Mouse (Mus musculus) kidney, embryonic 16.5 days (tissue): ENCODE measurements at regions not wholly inside any gene's neighbourhood (a gene's known extent, or its start where the extent isn't known, plus 50 kb on each side); places are given as distances from the start of the nearest gene placed in this dataset.
"Not testable (repeated sequence)": the region's sequence is repeated elsewhere in the genome, so short reads cannot be mapped to it uniquely, and the experiment has no call there.

ENCODE experiments used
- ATAC-seq: fragments of 200-750 bp; cut with Nextera tagmentation; 2 replicates; pipeline ENCODE4 v1.8.0; 2017; ENCODE audit warnings: moderate TSS enrichment; ENCODE audit not compliant: low FRiP score, low TSS enrichment
- H3K27ac ChIP-seq: fragments of 300-500 bp; sonication (generic); 2 replicates; pipeline ENCODE4 v1.5.1; 2014; ENCODE audit warnings: low read length
- H3K27me3 ChIP-seq: fragments of 300-500 bp; sonication (generic); 2 replicates; pipeline ENCODE4 v1.6.1; 2014; ENCODE audit warnings: low read length, control low read depth, mixed read lengths; ENCODE audit not compliant: insufficient read depth
- H3K36me3 ChIP-seq: fragments of 300-500 bp; sonication (generic); 2 replicates; pipeline ENCODE4 v1.6.1; 2014; ENCODE audit warnings: low read length, control low read depth, mixed read lengths; ENCODE audit not compliant: insufficient read depth
- H3K4me1 ChIP-seq: fragments of 300-500 bp; sonication (generic); 2 replicates; pipeline ENCODE4 v1.6.1; 2014; ENCODE audit warnings: low read length, control low read depth, mixed read lengths; ENCODE audit not compliant: insufficient read depth
- H3K4me2 ChIP-seq: fragments of 300-500 bp; sonication (generic); replicated peaks from 2 replicates; pipeline ENCODE4 v1.6.1; 2014; ENCODE audit warnings: low read depth, low read length
- H3K4me3 ChIP-seq: fragments of 300-500 bp; sonication (generic); 2 replicates; pipeline ENCODE4 v1.5.1; 2014; ENCODE audit warnings: mild to moderate bottlenecking, low read length
- H3K9ac ChIP-seq: fragments of 300-500 bp; sonication (generic); replicated peaks from 2 replicates; pipeline ENCODE4 v1.6.1; 2014; ENCODE audit warnings: low read length
- H3K9me3 ChIP-seq: fragments of 300-500 bp; sonication (generic); 2 replicates; pipeline ENCODE4 v1.6.1; 2016; ENCODE audit warnings: low read length, control low read depth
- WGBS: fragments of 180-500 bp; shearing (Covaris S2); extraction: QIAGEN DNeasy Blood & Tissue Kit; methylation state at CpG from one replicate; pipeline ENCODE4 v1.1.7; 2014; 5-methylcytosine and 5-hydroxymethylcytosine counted together

GRCm38 (mm10) chr13:72303126-72303760, 325.4 kb upstream of the Irx2 start:
- ATAC-seq = no peak

GRCm38 (mm10) chr13:72324041-72324690, 304.5 kb upstream of the Irx2 start:
- WGBS = 74% methylated on average over 10 of the region's 10 CpGs
- Histone ChIP-seq H3K4me1 (no peaks in the 10 kb centered on the region), H3K27ac (no peak overlapping the region), H3K4me3 (no peak overlapping the region), H3K4me2 (no peak overlapping the region), H3K27me3 (no peaks in the 10 kb centered on the region), H3K9ac (no peak overlapping the region), H3K9me3 (no peaks in the 10 kb centered on the region), H3K36me3 (no peaks in the 10 kb centered on the region)
- no peak for ATAC-seq

More at GRCm38 (mm10) chr13:72303126-72303760, 325.4 kb upstream of the Irx2 start:
- WGBS = 80% methylated on average over 15 of the region's 15 CpGs
- Histone ChIP-seq H3K27ac (no peak overlapping the region), H3K27me3 (peaks cover 7% of the 10 kb centered on the region), H3K9ac (no peak overlapping the region), H3K4me3 (no peak overlapping the region), H3K4me2 (no peak overlapping the region), H3K4me1 (no peaks in the 10 kb centered on the region), H3K9me3 (no peaks in the 10 kb centered on the region), H3K36me3 (no peaks in the 10 kb centered on the region)

- not testable (repeated sequence) for H3K4me3 ChIP-seq, H3K27me3 ChIP-seq, ATAC-seq, H3K4me2 ChIP-seq, H3K9ac ChIP-seq, H3K9me3 ChIP-seq, H3K27ac ChIP-seq, H3K4me1 ChIP-seq, H3K36me3 ChIP-seq
- 78% methylated on average over 1 of the region's 1 CpGs for WGBS
Observed at GRCm38 (mm10) chr13:72326201-72326600, 302.4 kb upstream of the Irx2 start.

GRCm38 (mm10) chr13:72345647-72346133, 282.9 kb upstream of the Irx2 start:
- ATAC-seq = no peak
- Histone ChIP-seq H3K4me3 (no peak overlapping the region), H3K27me3 (peaks cover 2% of the 10 kb centered on the region; the same call in 1 of the 2 replicates), H3K9ac (no peak overlapping the region), H3K27ac (no peak overlapping the region), H3K36me3 (no peaks in the 10 kb centered on the region), H3K4me2 (no peak overlapping the region), H3K9me3 (no peaks in the 10 kb centered on the region), H3K4me1 (no peaks in the 10 kb centered on the region)
- 17% methylated on average over 6 of the region's 6 CpGs for WGBS

- peaks cover 2% of the 10 kb centered on the region; the same call in 1 of the 2 replicates for H3K27me3 ChIP-seq
- no peak overlapping the region for H3K4me3 ChIP-seq
- no peak overlapping the region for H3K9ac ChIP-seq
- 24% methylated on average over 21 of the region's 21 CpGs for WGBS
- no peak overlapping the region for H3K4me2 ChIP-seq
- H3K36me3 ChIP-seq = no peaks in the 10 kb centered on the region
- ATAC-seq = no peak
- no peaks in the 10 kb centered on the region for H3K4me1 ChIP-seq
- no peak overlapping the region for H3K27ac ChIP-seq
- H3K9me3 ChIP-seq = no peaks in the 10 kb centered on the region
Observed at GRCm38 (mm10) chr13:72346207-72346943, 282.2 kb upstream of the Irx2 start.

GRCm38 (mm10) chr13:72346944-72347586, 281.6 kb upstream of the Irx2 start:
- Histone ChIP-seq H3K4me3 (no peak overlapping the region), H3K9ac (no peak overlapping the region)
- WGBS = 58% methylated on average over 14 of the region's 14 CpGs

GRCm38 (mm10) chr13:72352641-72353181, 275.9 kb upstream of the Irx2 start:
- no peaks in the 10 kb centered on the region for H3K4me1 ChIP-seq
- H3K27me3 ChIP-seq = peaks cover 2% of the 10 kb centered on the region; the same call in 1 of the 2 replicates
- no peak overlapping the region for H3K9ac ChIP-seq
- no peak overlapping the region for H3K4me3 ChIP-seq
- ATAC-seq = no peak
- no peak overlapping the region for H3K4me2 ChIP-seq
- H3K9me3 ChIP-seq = no peaks in the 10 kb centered on the region
- 50% methylated on average over 18 of the region's 18 CpGs for WGBS
- H3K36me3 ChIP-seq = no peaks in the 10 kb centered on the region
- no peak overlapping the region for H3K27ac ChIP-seq

More at GRCm38 (mm10) chr13:72346944-72347586, 281.6 kb upstream of the Irx2 start:
- no peak for ATAC-seq
- peaks cover 2% of the 10 kb centered on the region; the same call in 1 of the 2 replicates for H3K27me3 ChIP-seq
- H3K36me3 ChIP-seq = no peaks in the 10 kb centered on the region
- no peaks in the 10 kb centered on the region for H3K9me3 ChIP-seq
- H3K4me2 ChIP-seq = no peak overlapping the region
- no peak overlapping the region for H3K27ac ChIP-seq
- no peaks in the 10 kb centered on the region for H3K4me1 ChIP-seq

GRCm38 (mm10) chr13:72355297-72355696, 273.3 kb upstream of the Irx2 start:
- 81% methylated on average over 1 of the region's 1 CpGs for WGBS
- Histone ChIP-seq H3K4me2 (no peak overlapping the region), H3K4me3 (no peak overlapping the region), H3K36me3 (no peaks in the 10 kb centered on the region), H3K9me3 (no peaks in the 10 kb centered on the region), H3K27me3 (no peaks in the 10 kb centered on the region), H3K27ac (no peak overlapping the region), H3K4me1 (no peaks in the 10 kb centered on the region), H3K9ac (no peak overlapping the region)
- no peak for ATAC-seq

- no peak overlapping the region for H3K4me2 ChIP-seq
- H3K27me3 ChIP-seq = no peaks in the 10 kb centered on the region
- no peak overlapping the region for H3K4me3 ChIP-seq
- H3K36me3 ChIP-seq = no peaks in the 10 kb centered on the region
- WGBS = 58% methylated on average over 3 of the region's 3 CpGs
- H3K27ac ChIP-seq = no peak overlapping the region
- no peak overlapping the region for H3K9ac ChIP-seq
- ATAC-seq = peak; percentile 84
- no peaks in the 10 kb centered on the region for H3K9me3 ChIP-seq
- H3K4me1 ChIP-seq = no peaks in the 10 kb centered on the region
Observed at GRCm38 (mm10) chr13:72355821-72356220, 272.8 kb upstream of the Irx2 start.
